Mouse (Mus musculus): ENCODE data around the gene Sema6b.

GRCm38 (mm10) chr17:56103465-56104285 is 36.5 kb downstream of the Sema6b start:
- TF ChIP-seq POLR2A (IDR thresholded peaks at IDR 0.05; ENCODE audit: insufficient read length, low read depth) (no peak), MAX (IDR thresholded peaks at IDR 0.05; ENCODE audit: low read depth) (no peak)

Measured in myocyte (in vitro differentiated cells).